Mouse (Mus musculus): Measurements from ENCODE around the gene Rad51c. TPM values are rescaled to one million over a fixed set of nuclear protein-coding genes. Genes with fewer than 3 reads are reported as not detected.
A peak's percentile ranks its signal among the peaks of the same experiment; 100 is the strongest.
"Not testable (repeated sequence)": the region's sequence is repeated elsewhere in the genome, so short reads cannot be mapped to it uniquely, and the experiment has no call there.

Rad51c gene
- polyA plus RNA-seq, 1 experiment from 2014 or later, result 13.6 TPM

DNA sequence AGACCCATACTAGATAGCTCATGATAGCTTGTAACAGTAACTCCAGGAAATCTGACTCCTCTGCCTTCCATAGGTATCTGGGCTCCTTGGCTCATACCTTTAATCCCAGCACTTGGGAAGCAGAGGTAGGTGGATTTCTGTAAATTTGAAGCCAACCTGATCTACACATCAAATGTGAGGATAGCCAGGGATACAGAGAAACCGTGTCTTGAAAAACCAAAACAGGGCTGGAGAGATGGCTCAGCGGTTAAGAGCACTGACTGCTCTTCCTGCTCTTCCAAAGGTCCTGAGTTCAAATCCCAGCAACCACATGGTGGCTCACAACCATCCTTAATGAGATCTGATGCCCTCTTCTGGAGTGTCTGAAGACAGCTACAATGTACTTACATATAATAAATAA, 30.4 kb upstream of the Rad51c start:
- 92% methylated on average over 2 of the region's 2 CpGs for WGBS
- ATAC-seq (ENCODE audit: low FRiP score); H3K27me3 ChIP-seq (ENCODE audit: control insufficient read depth, insufficient read depth, low read length); H3K4me3 ChIP-seq (ENCODE audit: low read depth, low read length); H3K4me2 ChIP-seq; H3K36me3 ChIP-seq (ENCODE audit: control insufficient read depth, insufficient read depth, low read length); H3K27ac ChIP-seq (ENCODE audit: low read depth, low read length); H3K9me3 ChIP-seq (ENCODE audit: control insufficient read depth, low read length); H3K9ac ChIP-seq (ENCODE audit: low read length); H3K4me1 ChIP-seq (ENCODE audit: control insufficient read depth, insufficient read depth, low read length): not testable (repeated sequence)
- peak; percentile 79 for DNase-seq (ENCODE audit: low spot score, missing footprints)

DNA sequence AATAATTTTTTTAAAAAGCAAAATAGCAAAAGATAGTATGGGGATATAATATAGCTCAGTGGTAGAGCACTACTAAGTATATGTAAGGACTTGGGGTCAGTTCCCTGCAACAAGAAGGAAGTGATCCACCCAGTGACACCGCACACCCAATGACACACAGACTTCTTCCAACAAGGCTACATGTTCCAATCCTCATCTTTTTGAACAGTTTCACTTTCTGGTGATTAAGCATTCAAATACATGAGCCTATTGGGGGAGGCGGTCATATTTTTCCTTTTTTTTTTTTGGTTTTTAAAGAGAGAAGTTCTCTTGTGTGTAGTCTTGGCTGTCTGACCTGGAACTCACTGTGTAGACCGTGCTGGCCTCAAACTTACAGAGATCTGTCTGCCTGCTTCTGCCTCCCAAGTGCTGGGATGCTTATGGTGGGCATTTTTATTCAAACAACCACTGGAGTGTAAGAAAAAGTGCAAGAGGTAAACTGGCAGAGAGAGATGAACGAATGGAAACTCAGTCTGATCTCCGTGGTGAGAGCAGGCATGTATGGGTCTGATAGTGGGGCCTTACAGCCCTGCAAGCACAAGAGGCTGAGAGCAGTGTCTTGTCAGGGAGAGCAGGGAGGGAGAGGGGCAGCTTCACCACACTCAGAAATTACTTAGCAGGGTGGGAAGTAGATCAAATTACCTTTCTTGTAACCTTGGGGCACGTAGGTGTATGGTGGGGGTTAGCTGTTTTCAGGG, 28.3 kb upstream of the Rad51c start:
- Histone ChIP-seq H3K4me2 (no peak overlapping the region), H3K27ac (ENCODE audit: low read depth, low read length) (no peak overlapping the region), H3K36me3 (ENCODE audit: control insufficient read depth, insufficient read depth, low read length) (no peaks in the 10 kb centered on the region), H3K9me3 (ENCODE audit: control insufficient read depth, low read length) (no peaks in the 10 kb centered on the region), H3K4me1 (ENCODE audit: control insufficient read depth, insufficient read depth, low read length) (no peaks in the 10 kb centered on the region), H3K4me3 (ENCODE audit: low read depth, low read length) (no peak overlapping the region), H3K27me3 (ENCODE audit: control insufficient read depth, insufficient read depth, low read length) (no peaks in the 10 kb centered on the region), H3K9ac (ENCODE audit: low read length) (no peak overlapping the region)
- DNase-seq (ENCODE audit: low spot score, missing footprints), result peak; percentile 45
- WGBS, result 56% methylated on average over 6 of the region's 6 CpGs
- ATAC-seq (ENCODE audit: low FRiP score), result no peak

DNA sequence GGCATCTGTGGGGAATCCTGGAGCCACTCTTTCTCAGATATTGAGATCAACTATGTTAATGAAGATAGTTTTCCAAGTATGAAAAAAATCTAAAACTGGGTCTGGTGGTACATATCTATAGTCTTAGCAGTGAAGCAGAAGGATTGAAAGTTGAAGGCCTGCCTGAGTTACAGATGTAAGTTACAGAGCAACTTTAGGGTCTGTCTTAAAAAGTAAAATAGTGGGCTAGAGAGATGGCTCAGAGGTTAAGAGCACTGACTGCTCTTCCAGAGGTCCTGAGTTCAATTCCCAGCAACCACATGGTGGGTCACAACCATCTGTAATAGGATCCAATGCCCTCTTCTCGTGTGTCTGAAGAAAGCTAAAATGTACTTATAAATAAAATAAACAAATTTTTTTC, 27.7 kb upstream of the Rad51c start:
- H3K4me3 ChIP-seq (ENCODE audit: low read depth, low read length), result no peak overlapping the region
- no peaks in the 10 kb centered on the region for H3K36me3 ChIP-seq (ENCODE audit: control insufficient read depth, insufficient read depth, low read length)
- ATAC-seq (ENCODE audit: low FRiP score) (no peak), DNase-seq (ENCODE audit: low spot score, missing footprints) (no peak)
- no peak overlapping the region for H3K9ac ChIP-seq (ENCODE audit: low read length)
- H3K4me1 ChIP-seq (ENCODE audit: control insufficient read depth, insufficient read depth, low read length), result no peaks in the 10 kb centered on the region
- WGBS, result 80% methylated on average over 1 of the region's 1 CpGs
- H3K27me3 ChIP-seq (ENCODE audit: control insufficient read depth, insufficient read depth, low read length), result no peaks in the 10 kb centered on the region
- no peak overlapping the region for H3K27ac ChIP-seq (ENCODE audit: low read depth, low read length)
- no peak overlapping the region for H3K4me2 ChIP-seq
- H3K9me3 ChIP-seq (ENCODE audit: control insufficient read depth, low read length), result no peaks in the 10 kb centered on the region

DNA sequence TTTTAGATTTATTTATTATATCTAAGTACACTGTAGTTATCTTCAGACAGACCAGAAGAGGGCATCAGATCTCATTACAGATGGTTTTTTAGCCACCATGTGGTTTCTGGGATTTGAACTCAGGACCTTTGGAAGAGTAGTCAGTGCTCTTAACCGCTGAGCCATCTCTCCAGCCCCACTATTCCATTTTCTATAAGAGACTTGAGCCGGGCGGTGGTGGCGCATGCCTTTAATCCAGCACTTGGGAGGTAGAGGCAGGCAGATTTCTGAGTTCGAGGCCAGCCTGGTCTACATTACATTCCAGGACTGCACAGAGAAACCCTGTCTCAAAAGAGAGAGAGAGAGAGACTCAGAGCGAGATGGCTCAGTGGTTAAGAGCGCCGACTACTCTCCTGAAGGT, 27.1 kb upstream of the Rad51c start:
- ATAC-seq (ENCODE audit: low FRiP score); H3K9me3 ChIP-seq (ENCODE audit: control insufficient read depth, low read length); H3K4me2 ChIP-seq; H3K27me3 ChIP-seq (ENCODE audit: control insufficient read depth, insufficient read depth, low read length); H3K4me1 ChIP-seq (ENCODE audit: control insufficient read depth, insufficient read depth, low read length); H3K4me3 ChIP-seq (ENCODE audit: low read depth, low read length); H3K9ac ChIP-seq (ENCODE audit: low read length); H3K36me3 ChIP-seq (ENCODE audit: control insufficient read depth, insufficient read depth, low read length); H3K27ac ChIP-seq (ENCODE audit: low read depth, low read length): not testable (repeated sequence)
- peak; percentile 6 for DNase-seq (ENCODE audit: low spot score, missing footprints)
- 91% methylated on average over 8 of the region's 8 CpGs for WGBS

DNA sequence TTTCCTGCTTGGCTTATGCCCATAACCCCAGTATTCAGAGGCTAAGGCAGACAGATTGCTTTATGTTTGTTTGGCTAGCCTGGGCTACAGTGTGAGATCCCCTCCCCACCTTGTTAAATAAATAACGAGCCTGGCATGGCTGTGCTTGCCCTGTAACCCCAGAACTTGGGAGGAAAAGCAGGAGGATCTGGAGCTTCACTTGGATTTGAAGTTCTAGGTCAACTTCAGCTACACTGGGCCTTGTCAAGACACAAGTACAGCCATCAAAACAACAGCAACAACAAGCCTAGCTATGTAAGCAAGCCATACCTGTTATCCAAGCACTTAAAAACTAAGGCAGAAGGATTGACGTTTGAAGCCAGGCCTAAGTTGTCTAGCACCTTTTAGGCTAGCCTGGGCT, 25.6 kb upstream of the Rad51c start:
- H3K4me3 ChIP-seq (ENCODE audit: low read depth, low read length), result no peak overlapping the region
- no peaks in the 10 kb centered on the region for H3K9me3 ChIP-seq (ENCODE audit: control insufficient read depth, low read length)
- no peak overlapping the region for H3K4me2 ChIP-seq
- H3K27ac ChIP-seq (ENCODE audit: low read depth, low read length), result no peak overlapping the region
- no peaks in the 10 kb centered on the region for H3K4me1 ChIP-seq (ENCODE audit: control insufficient read depth, insufficient read depth, low read length)
- no peaks in the 10 kb centered on the region for H3K36me3 ChIP-seq (ENCODE audit: control insufficient read depth, insufficient read depth, low read length)
- ATAC-seq (ENCODE audit: low FRiP score) (no peak), DNase-seq (ENCODE audit: low spot score, missing footprints) (peak; percentile 59)
- H3K9ac ChIP-seq (ENCODE audit: low read length), result no peak overlapping the region
- 67% methylated on average over 2 of the region's 2 CpGs for WGBS
- H3K27me3 ChIP-seq (ENCODE audit: control insufficient read depth, insufficient read depth, low read length), result no peaks in the 10 kb centered on the region

DNA sequence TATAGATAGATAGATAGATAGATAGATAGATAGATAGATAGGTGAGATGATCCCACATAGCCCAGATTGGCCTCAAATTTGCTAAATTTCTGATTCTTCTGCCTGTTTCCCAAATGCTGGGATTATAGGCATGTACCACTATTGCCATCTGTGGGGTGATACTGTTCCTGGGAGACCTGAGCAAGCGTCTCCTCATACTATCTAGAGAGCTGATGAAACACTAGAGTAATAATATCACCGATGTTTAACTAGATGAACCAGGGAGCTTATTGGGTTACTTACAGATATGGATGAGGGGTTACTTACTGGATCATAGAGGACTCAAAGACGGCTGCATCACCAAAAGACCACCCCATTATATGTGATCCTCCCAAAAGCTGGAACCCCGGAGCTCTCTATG, 24.6 kb upstream of the Rad51c start:
- H3K9me3 ChIP-seq (ENCODE audit: control insufficient read depth, low read length), result no peaks in the 10 kb centered on the region
- H3K4me2 ChIP-seq, result no peak overlapping the region
- no peaks in the 10 kb centered on the region for H3K36me3 ChIP-seq (ENCODE audit: control insufficient read depth, insufficient read depth, low read length)
- H3K4me1 ChIP-seq (ENCODE audit: control insufficient read depth, insufficient read depth, low read length), result no peaks in the 10 kb centered on the region
- no peak for DNase-seq (ENCODE audit: low spot score, missing footprints)
- no peaks in the 10 kb centered on the region for H3K27me3 ChIP-seq (ENCODE audit: control insufficient read depth, insufficient read depth, low read length)
- H3K4me3 ChIP-seq (ENCODE audit: low read depth, low read length), result no peak overlapping the region
- ATAC-seq (ENCODE audit: low FRiP score), result no peak
- H3K27ac ChIP-seq (ENCODE audit: low read depth, low read length), result no peak overlapping the region
- no peak overlapping the region for H3K9ac ChIP-seq (ENCODE audit: low read length)
- WGBS, result 87% methylated on average over 4 of the region's 4 CpGs

DNA sequence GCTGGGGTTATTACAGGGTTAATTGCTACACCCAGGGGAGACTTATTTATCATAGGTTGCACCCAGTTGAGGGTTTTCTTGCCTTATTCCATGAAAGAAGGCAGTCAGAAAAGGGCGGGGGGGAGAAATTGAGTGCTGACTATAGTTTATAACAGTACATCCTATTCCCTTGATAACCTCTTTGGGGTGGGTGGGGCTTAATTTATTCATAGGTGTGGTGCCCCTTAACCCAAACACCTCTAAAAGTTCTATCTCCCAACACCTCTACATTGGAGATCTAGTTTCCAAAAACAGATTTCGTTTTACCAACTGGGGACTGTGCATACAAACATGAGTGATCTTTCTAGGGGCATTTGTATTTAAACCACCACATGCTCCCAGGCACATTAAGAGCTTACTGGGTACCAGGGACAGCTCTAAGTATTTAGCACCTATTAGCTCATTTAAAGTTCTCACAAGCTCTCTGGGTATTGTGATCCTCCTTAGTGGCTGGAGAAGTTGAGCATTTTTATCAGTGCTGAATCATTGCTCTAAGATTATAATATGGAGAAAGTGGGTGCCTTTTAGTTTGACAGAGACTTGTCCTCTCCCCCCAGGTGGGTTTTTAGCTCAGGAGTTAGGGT, 23.4 kb upstream of the Rad51c start:
- H3K9me3 ChIP-seq (ENCODE audit: control insufficient read depth, low read length), result no peaks in the 10 kb centered on the region
- 76% methylated on average over 2 of the region's 2 CpGs for WGBS
- no peaks in the 10 kb centered on the region for H3K4me1 ChIP-seq (ENCODE audit: control insufficient read depth, insufficient read depth, low read length)
- no peak overlapping the region for H3K4me2 ChIP-seq
- H3K27me3 ChIP-seq (ENCODE audit: control insufficient read depth, insufficient read depth, low read length), result no peaks in the 10 kb centered on the region
- no peak overlapping the region for H3K4me3 ChIP-seq (ENCODE audit: low read depth, low read length)
- no peaks in the 10 kb centered on the region for H3K36me3 ChIP-seq (ENCODE audit: control insufficient read depth, insufficient read depth, low read length)
- DNase-seq (ENCODE audit: low spot score, missing footprints), result no peak
- no peak overlapping the region for H3K27ac ChIP-seq (ENCODE audit: low read depth, low read length)
- no peak for ATAC-seq (ENCODE audit: low FRiP score)
- H3K9ac ChIP-seq (ENCODE audit: low read length), result no peak overlapping the region

DNA sequence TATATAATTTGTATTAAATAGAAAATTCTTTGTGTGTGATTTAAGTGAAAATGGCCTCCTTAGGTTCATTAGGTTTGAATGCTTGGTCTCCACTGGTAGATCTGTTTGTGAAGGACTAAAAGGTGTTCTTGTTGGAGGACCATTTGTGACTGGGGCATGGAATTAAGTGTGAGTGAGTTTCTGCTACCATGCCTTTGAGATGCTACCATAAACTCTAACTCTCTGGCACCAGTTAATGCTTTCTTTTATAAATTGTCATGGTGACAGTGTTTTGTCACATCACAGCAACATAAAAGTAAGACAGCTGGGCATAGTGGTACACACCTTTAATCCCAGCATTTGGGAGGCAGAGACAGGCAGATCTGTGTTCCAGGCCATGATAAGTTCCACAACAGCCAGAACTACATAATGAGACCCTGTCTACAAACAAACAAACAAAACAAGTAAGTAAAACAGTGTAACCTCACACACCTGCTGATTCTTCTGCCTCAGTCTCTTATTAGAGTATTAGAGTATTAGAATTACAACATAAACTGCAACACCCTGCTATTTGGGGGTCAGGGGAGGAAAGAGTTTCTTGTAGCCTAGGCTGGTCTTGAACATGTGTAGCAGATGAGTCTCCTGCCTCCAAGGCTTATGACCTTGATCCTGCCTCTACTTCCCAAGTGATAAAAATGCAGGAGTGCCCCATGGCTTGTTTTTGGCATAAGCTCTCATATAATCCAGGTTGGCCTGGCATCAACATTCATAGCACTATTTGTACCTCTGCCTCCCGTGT, 22.7 kb upstream of the Rad51c start:
- no peak for DNase-seq (ENCODE audit: low spot score, missing footprints)
- Histone ChIP-seq H3K4me3 (ENCODE audit: low read depth, low read length) (no peak overlapping the region), H3K27ac (ENCODE audit: low read depth, low read length) (peak overlapping the region; percentile 30; the same call in 1 of the 2 replicates), H3K9ac (ENCODE audit: low read length) (no peak overlapping the region), H3K4me2 (no peak overlapping the region), H3K36me3 (ENCODE audit: control insufficient read depth, insufficient read depth, low read length) (no peaks in the 10 kb centered on the region), H3K9me3 (ENCODE audit: control insufficient read depth, low read length) (no peaks in the 10 kb centered on the region), H3K4me1 (ENCODE audit: control insufficient read depth, insufficient read depth, low read length) (no peaks in the 10 kb centered on the region), H3K27me3 (ENCODE audit: control insufficient read depth, insufficient read depth, low read length) (no peaks in the 10 kb centered on the region)
- ATAC-seq (ENCODE audit: low FRiP score), result no peak
- WGBS, result 76% methylated on average over 1 of the region's 1 CpGs

Data from midbrain, embryonic 11.5 days (tissue).